Mouse (Mus musculus) stomach, postnatal 0 days (tissue): ENCODE measurements at regions not wholly inside any gene's neighbourhood (a gene's known extent, or its start where the extent isn't known, plus 50 kb on each side); places are given as distances from the start of the nearest gene placed in this dataset.

Source experiments
- CTCF ChIP-seq: IDR thresholded peaks from 2 replicates; pipeline ENCODE4 v1.5.1; 2016; ENCODE audit warnings: antibody characterized with exemption, low read depth, mild to moderate bottlenecking, moderate library complexity
- EP300 ChIP-seq: optimal IDR thresholded peaks from 2 replicates; pipeline ENCODE3; 2016; ENCODE audit warnings: antibody characterized with exemption

DNA sequence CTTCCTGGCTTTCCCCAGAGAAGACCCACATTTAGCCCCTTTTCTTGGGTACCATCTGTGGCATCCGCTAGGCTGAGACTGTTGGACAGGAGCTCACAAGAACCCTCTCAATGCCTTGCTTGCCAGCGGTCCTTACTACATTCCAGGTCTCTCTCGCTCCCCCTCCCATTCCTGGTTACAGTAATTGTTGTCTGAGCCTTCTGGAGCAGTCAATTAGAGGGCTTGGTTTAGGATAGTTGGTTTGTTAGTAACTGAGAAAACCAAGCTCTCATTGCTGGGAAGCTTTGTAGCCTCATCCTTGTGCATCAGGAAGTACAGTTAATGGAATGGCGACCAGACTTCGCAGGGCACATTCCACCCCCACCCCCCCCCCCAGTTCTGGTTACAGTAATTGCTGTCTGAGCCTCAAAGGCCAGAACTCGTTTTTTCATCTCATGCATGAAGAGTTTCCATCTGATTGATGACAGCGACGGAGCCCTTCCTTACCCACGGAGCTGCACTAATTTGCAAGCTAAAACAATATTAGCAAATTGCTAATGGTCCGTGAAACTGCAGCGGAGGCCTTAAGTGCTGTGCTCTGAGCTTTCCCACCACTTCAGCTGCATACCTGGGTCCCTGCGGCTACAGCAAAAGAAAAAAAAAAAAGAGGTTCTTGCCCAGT, 239.6 kb upstream of the Zdhhc25 start:
- TF ChIP-seq CTCF (no peak), EP300 (no peak)
